Mouse (Mus musculus) bone marrow macrophage, adult 2 months (primary cell): ENCODE data around the gene Fdxr.

ENCODE experiments used
- CTCF ChIP-seq: IDR thresholded peaks from 2 replicates; pipeline ENCODE4 v1.5.1; 2012; ENCODE audit warnings: low read depth, mild to moderate bottlenecking, low read length, moderate library complexity
- POLR2A ChIP-seq: IDR thresholded peaks from 2 replicates; pipeline ENCODE4 v1.6.1; 2012; ENCODE audit warnings: mild to moderate bottlenecking, low read depth, low read length, borderline replicate concordance

- TF ChIP-seq CTCF (no peak), POLR2A (no peak)
These were observed 28.9 kb downstream of the Fdxr start for GRCm38 (mm10) chr11:115247945-115248344.
